In genomic region chr4:138319508-138319907, GRCm38 (mm10) we compare ENCODE assay signal across 8 mouse cellular contexts. TPM values are rescaled to one million over a fixed set of nuclear protein-coding genes. Genes with fewer than 3 reads are reported as not detected.
A peak's percentile ranks its signal among the peaks of the same experiment; 100 is the strongest.
DNase-seq lines count a peak whose midpoint lies in the region; ATAC-seq and TF ChIP-seq lines count a peak whose summit lies in the region.

No protein-coding gene starts in this region.

- no peak for ATAC-seq in midbrain, embryonic 11.5 days (ENCODE audit: low FRiP score)
- no peak for ATAC-seq in midbrain, embryonic 16.5 days
- ATAC-seq in limb, embryonic 11.5 days (ENCODE audit: insufficient number of reproducible peaks, low FRiP score, low TSS enrichment, low read depth), result no peak
- peak; percentile 49 for ATAC-seq in stomach, postnatal 0 days (ENCODE audit: low FRiP score, low TSS enrichment)

- TF ChIP-seq CTCF in gastrocnemius, adult 2 months (IDR thresholded peaks at IDR 0.05), result no peak; the same call in 1 of the 2 replicates
- TF ChIP-seq CTCF in stomach, postnatal 0 days (IDR thresholded peaks at IDR 0.05; ENCODE audit: low read depth), result peak; percentile 100

- intact Hi-C loops in gastrocnemius, adult 2 months (cut with DNase I), result loop anchor here (2.0 kb wide), 2 partner anchors 59 to 107 kb away; no protein-coding TSS in a partner anchor

- no peak overlapping the region for H3K4me2 ChIP-seq in midbrain, embryonic 11.5 days
- no peak overlapping the region for H3K4me2 ChIP-seq in midbrain, embryonic 16.5 days (ENCODE audit: low read length)
- H3K4me2 ChIP-seq in limb, embryonic 11.5 days (ENCODE audit: low read depth, severe bottlenecking), result no peak overlapping the region
- H3K4me2 ChIP-seq in stomach, postnatal 0 days (replicated peaks; ENCODE audit: low read depth), result no peak overlapping the region

- peaks cover 2% of the 10 kb centered on the region; the same call in 1 of the 2 replicates for H3K9me3 ChIP-seq in midbrain, embryonic 11.5 days (ENCODE audit: control insufficient read depth, low read length)
- no peaks in the 10 kb centered on the region for H3K9me3 ChIP-seq in midbrain, embryonic 16.5 days (replicated peaks; ENCODE audit: control insufficient read depth, low read length, poor library complexity, severe bottlenecking)
- H3K9me3 ChIP-seq in limb, embryonic 11.5 days (ENCODE audit: control insufficient read depth, low read length), result no peaks in the 10 kb centered on the region
- H3K9me3 ChIP-seq in stomach, postnatal 0 days (ENCODE audit: control insufficient read depth, low read length), result no peaks in the 10 kb centered on the region

- H3K27ac ChIP-seq in midbrain, embryonic 11.5 days (ENCODE audit: low read depth, low read length), result no peak overlapping the region
- no peak overlapping the region for H3K27ac ChIP-seq in midbrain, embryonic 16.5 days (ENCODE audit: low read length)
- H3K27ac ChIP-seq in gastrocnemius, adult 2 months, result peak overlapping the region; percentile 99
- H3K27ac ChIP-seq in limb, embryonic 11.5 days (replicated peaks; ENCODE audit: low read depth, low read length), result no peak overlapping the region
- H3K27ac ChIP-seq in stomach, postnatal 0 days (replicated peaks), result no peak overlapping the region

- no peak for TF ChIP-seq EP300 in stomach, postnatal 0 days (optimal IDR thresholded peaks at IDR 0.05)

- H3K4me3 ChIP-seq in midbrain, embryonic 11.5 days (ENCODE audit: low read depth, low read length), result no peak overlapping the region
- H3K4me3 ChIP-seq in midbrain, embryonic 16.5 days (ENCODE audit: low read depth, low read length), result no peak overlapping the region
- no peak overlapping the region for H3K4me3 ChIP-seq in gastrocnemius, adult 2 months
- no peak overlapping the region for H3K4me3 ChIP-seq in limb, embryonic 11.5 days (ENCODE audit: low read depth, low read length)
- H3K4me3 ChIP-seq in stomach, postnatal 0 days (ENCODE audit: low read depth, low read length), result no peak overlapping the region

- H3K27me3 ChIP-seq in midbrain, embryonic 11.5 days (ENCODE audit: control insufficient read depth, insufficient read depth, low read length), result no peaks in the 10 kb centered on the region
- no peaks in the 10 kb centered on the region for H3K27me3 ChIP-seq in midbrain, embryonic 16.5 days (ENCODE audit: control insufficient read depth, insufficient read depth, low read depth, low read length)
- H3K27me3 ChIP-seq in limb, embryonic 11.5 days (ENCODE audit: control insufficient read depth, insufficient read depth, low read length), result no peaks in the 10 kb centered on the region
- H3K27me3 ChIP-seq in stomach, postnatal 0 days (ENCODE audit: control insufficient read depth, insufficient read depth, low read length), result no peaks in the 10 kb centered on the region

- H3K9ac ChIP-seq in midbrain, embryonic 11.5 days (ENCODE audit: low read length), result no peak overlapping the region
- no peak overlapping the region for H3K9ac ChIP-seq in midbrain, embryonic 16.5 days (ENCODE audit: low read depth, low read length)
- no peak overlapping the region for H3K9ac ChIP-seq in limb, embryonic 11.5 days (ENCODE audit: low read length)
- no peak overlapping the region for H3K9ac ChIP-seq in stomach, postnatal 0 days (ENCODE audit: low read length)

- H3K4me1 ChIP-seq in midbrain, embryonic 11.5 days (ENCODE audit: control insufficient read depth, insufficient read depth, low read length), result peaks cover 15% of the 10 kb centered on the region
- H3K4me1 ChIP-seq in midbrain, embryonic 16.5 days (ENCODE audit: control insufficient read depth, insufficient read depth, low read length), result peaks cover 21% of the 10 kb centered on the region
- H3K4me1 ChIP-seq in limb, embryonic 11.5 days (ENCODE audit: control insufficient read depth, insufficient read depth, low read length), result no peaks in the 10 kb centered on the region
- no peaks in the 10 kb centered on the region for H3K4me1 ChIP-seq in stomach, postnatal 0 days (replicated peaks; ENCODE audit: control insufficient read depth, insufficient read depth)

- H3K36me3 ChIP-seq in midbrain, embryonic 11.5 days (ENCODE audit: control insufficient read depth, insufficient read depth, low read length), result no peaks in the 10 kb centered on the region; the same call in 1 of the 2 replicates
- peaks cover 7% of the 10 kb centered on the region for H3K36me3 ChIP-seq in midbrain, embryonic 16.5 days (ENCODE audit: control insufficient read depth, insufficient read depth, low read length)
- 0 out of 2 replicates have a peak, but pooled peaks cover 2% of the 10 kb centered on the region for H3K36me3 ChIP-seq in limb, embryonic 11.5 days (ENCODE audit: control insufficient read depth, insufficient read depth, low read length)
- H3K36me3 ChIP-seq in stomach, postnatal 0 days (ENCODE audit: control insufficient read depth, insufficient read depth, low read length), result peaks cover 5% of the 10 kb centered on the region; the same call in 1 of the 2 replicates

- peak; percentile 98 for DNase-seq in midbrain, embryonic 11.5 days (ENCODE audit: low spot score, missing footprints)
- DNase-seq in cerebellum, adult 9-11 months, result peak; percentile 86
- peak; percentile 82 for DNase-seq in gastrocnemius, adult 2 months
- peak; percentile 80 to 90 for DNase-seq in kidney, adult 8-10 months
- peak; percentile 89 for DNase-seq in limb, embryonic 11.5 days (ENCODE audit: low spot score)
- DNase-seq in natural killer cell, adult 2 months (ENCODE audit: low spot score in 2 of 2), result peak; percentile 79 to 84
- DNase-seq in stomach, postnatal 0 days (ENCODE audit: low spot score), result peak; percentile 88

- 36% methylated on average over 10 of the region's 10 CpGs for WGBS in midbrain, embryonic 11.5 days
- WGBS in midbrain, embryonic 16.5 days, result 32% methylated on average over 10 of the region's 10 CpGs
- 35% methylated on average over 10 of the region's 10 CpGs for WGBS in limb, embryonic 11.5 days
- 33% methylated on average over 10 of the region's 10 CpGs for WGBS in stomach, postnatal 0 days

RNA-seq across cellular contexts. Expression of gene Pink1, which starts 6.6 kb away (rescaled TPM):
- polyA plus RNA-seq in midbrain, embryonic 11.5 days (2014; fragmentation: Nextera tagmentation; extraction: Ambion mirVana), result 21.6 and 22.4 TPM in 2 replicates
- polyA plus RNA-seq in midbrain, embryonic 16.5 days (2015; fragmentation: Nextera tagmentation; extraction: Ambion mirVana), result 95.4 and 103 TPM in 2 replicates
- 100 to 1,000 TPM; 652 to 780 TPM for total RNA-seq in gastrocnemius, adult 2 months (2021)
- polyA plus RNA-seq in limb, embryonic 11.5 days (2014; fragmentation: Nextera tagmentation; extraction: Ambion mirVana), result 17.8 and 18.5 TPM in 2 replicates
- 62.1 and 77.1 TPM in 2 replicates for polyA plus RNA-seq in stomach, postnatal 0 days (2015; fragmentation: Nextera tagmentation; extraction: Ambion mirVana)

RNA-seq across cellular contexts. Expression of gene Ddost, which starts 15.0 kb away (rescaled TPM):
- polyA plus RNA-seq in midbrain, embryonic 11.5 days (2014; fragmentation: Nextera tagmentation; extraction: Ambion mirVana), result 209 and 219 TPM in 2 replicates
- polyA plus RNA-seq in midbrain, embryonic 16.5 days (2015; fragmentation: Nextera tagmentation; extraction: Ambion mirVana), result 201 and 208 TPM in 2 replicates
- total RNA-seq in gastrocnemius, adult 2 months (2021), result 10 to 100 TPM; 29.1 to 34.3 TPM
- 258 and 272 TPM in 2 replicates for polyA plus RNA-seq in limb, embryonic 11.5 days (2014; fragmentation: Nextera tagmentation; extraction: Ambion mirVana)
- polyA plus RNA-seq in stomach, postnatal 0 days (2015; fragmentation: Nextera tagmentation; extraction: Ambion mirVana), result 253 and 258 TPM in 2 replicates

RNA-seq across cellular contexts. Expression of gene Cda, which starts 48.3 kb away (rescaled TPM):
- 1.7 and 2.0 TPM in 2 replicates for polyA plus RNA-seq in midbrain, embryonic 11.5 days (2014; fragmentation: Nextera tagmentation; extraction: Ambion mirVana)
- 4.4 and 4.8 TPM in 2 replicates for polyA plus RNA-seq in midbrain, embryonic 16.5 days (2015; fragmentation: Nextera tagmentation; extraction: Ambion mirVana)
- 1 to 10 TPM in 1 of 2 experiments, under 1 TPM in 1; 0.56 to 1.2 TPM for total RNA-seq in gastrocnemius, adult 2 months (2021)
- 4.1 and 4.5 TPM in 2 replicates for polyA plus RNA-seq in limb, embryonic 11.5 days (2014; fragmentation: Nextera tagmentation; extraction: Ambion mirVana)
- 12.5 and 15.2 TPM in 2 replicates for polyA plus RNA-seq in stomach, postnatal 0 days (2015; fragmentation: Nextera tagmentation; extraction: Ambion mirVana)
